Mouse (Mus musculus): Measurements from ENCODE around the gene Gclc. TPM values are rescaled to one million over a fixed set of nuclear protein-coding genes. Genes with fewer than 3 reads are reported as not detected.

Gene Gclc
- polyA plus RNA-seq, 1 experiment from 2014 or later = 24.5 TPM

- Histone ChIP-seq H3K4me1 (ENCODE audit: control insufficient read depth, insufficient read depth, low read length) (no peaks in the 10 kb centered on the region), H3K9ac (replicated peaks; ENCODE audit: low read length) (no peak overlapping the region), H3K4me2 (ENCODE audit: low read length) (no peak overlapping the region), H3K27me3 (ENCODE audit: control insufficient read depth, insufficient read depth, low read length) (no peaks in the 10 kb centered on the region), H3K4me3 (replicated peaks; ENCODE audit: low read depth, low read length) (no peak overlapping the region), H3K27ac (replicated peaks; ENCODE audit: low read depth, low read length) (no peak overlapping the region), H3K9me3 (ENCODE audit: control insufficient read depth, low read length) (no peaks in the 10 kb centered on the region), H3K36me3 (ENCODE audit: control insufficient read depth, insufficient read depth, low read length) (peaks cover 50% of the 10 kb centered on the region)
- ATAC-seq (ENCODE audit: low FRiP score, low TSS enrichment) (no peak), DNase-seq (no peak)
- 84% methylated on average over 13 of the region's 13 CpGs for WGBS
Observed at GRCm38 (mm10) chr9:77783006-77783405, 28.7 kb downstream of the Gclc start.

- ATAC-seq (ENCODE audit: low FRiP score, low TSS enrichment) (no peak), DNase-seq (no peak)
- Histone ChIP-seq H3K27me3 (ENCODE audit: control insufficient read depth, insufficient read depth, low read length) (no peaks in the 10 kb centered on the region), H3K4me2 (ENCODE audit: low read length) (no peak overlapping the region), H3K27ac (replicated peaks; ENCODE audit: low read depth, low read length) (no peak overlapping the region), H3K4me3 (replicated peaks; ENCODE audit: low read depth, low read length) (no peak overlapping the region), H3K9me3 (ENCODE audit: control insufficient read depth, low read length) (no peaks in the 10 kb centered on the region), H3K36me3 (ENCODE audit: control insufficient read depth, insufficient read depth, low read length) (peaks cover 47% of the 10 kb centered on the region), H3K4me1 (ENCODE audit: control insufficient read depth, insufficient read depth, low read length) (no peaks in the 10 kb centered on the region), H3K9ac (replicated peaks; ENCODE audit: low read length) (no peak overlapping the region)
- WGBS = 92% methylated on average over 8 of the region's 8 CpGs
Observed at GRCm38 (mm10) chr9:77785466-77785865, 31.1 kb downstream of the Gclc start.

- H3K27me3 ChIP-seq (ENCODE audit: control insufficient read depth, insufficient read depth, low read length) = no peaks in the 10 kb centered on the region
- no peak overlapping the region for H3K4me3 ChIP-seq (replicated peaks; ENCODE audit: low read depth, low read length)
- H3K9me3 ChIP-seq (ENCODE audit: control insufficient read depth, low read length) = no peaks in the 10 kb centered on the region
- no peak overlapping the region for H3K27ac ChIP-seq (replicated peaks; ENCODE audit: low read depth, low read length)
- H3K36me3 ChIP-seq (ENCODE audit: control insufficient read depth, insufficient read depth, low read length) = peaks cover 55% of the 10 kb centered on the region
- 92% methylated on average over 7 of the region's 7 CpGs for WGBS
- no peaks in the 10 kb centered on the region for H3K4me1 ChIP-seq (ENCODE audit: control insufficient read depth, insufficient read depth, low read length)
- DNase-seq (no peak), ATAC-seq (ENCODE audit: low FRiP score, low TSS enrichment) (no peak)
- no peak overlapping the region for H3K9ac ChIP-seq (replicated peaks; ENCODE audit: low read length)
- no peak overlapping the region for H3K4me2 ChIP-seq (ENCODE audit: low read length)
Observed at GRCm38 (mm10) chr9:77787936-77788335, 33.6 kb downstream of the Gclc start.

- H3K36me3 ChIP-seq (ENCODE audit: control insufficient read depth, insufficient read depth, low read length) = peaks cover 63% of the 10 kb centered on the region
- no peak overlapping the region for H3K4me2 ChIP-seq (ENCODE audit: low read length)
- DNase-seq = peak; percentile 86
- H3K27me3 ChIP-seq (ENCODE audit: control insufficient read depth, insufficient read depth, low read length) = no peaks in the 10 kb centered on the region
- no peaks in the 10 kb centered on the region for H3K4me1 ChIP-seq (ENCODE audit: control insufficient read depth, insufficient read depth, low read length)
- no peak overlapping the region for H3K4me3 ChIP-seq (replicated peaks; ENCODE audit: low read depth, low read length)
- H3K9ac ChIP-seq (replicated peaks; ENCODE audit: low read length) = no peak overlapping the region
- WGBS = 59% methylated on average over 12 of the region's 12 CpGs
- peak overlapping the region; percentile 49; the same call in 1 of the 2 replicates for H3K27ac ChIP-seq (replicated peaks; ENCODE audit: low read depth, low read length)
- peak; percentile 88 for ATAC-seq (ENCODE audit: low FRiP score, low TSS enrichment)
- no peaks in the 10 kb centered on the region for H3K9me3 ChIP-seq (ENCODE audit: control insufficient read depth, low read length)
Observed at GRCm38 (mm10) chr9:77789615-77790348, 35.4 kb downstream of the Gclc start.

- no peaks in the 10 kb centered on the region for H3K9me3 ChIP-seq (ENCODE audit: control insufficient read depth, low read length)
- ATAC-seq (ENCODE audit: low FRiP score, low TSS enrichment) (no peak), DNase-seq (peak; percentile 39)
- no peak overlapping the region for H3K4me3 ChIP-seq (replicated peaks; ENCODE audit: low read depth, low read length)
- H3K4me2 ChIP-seq (ENCODE audit: low read length) = no peak overlapping the region
- no peak overlapping the region for H3K27ac ChIP-seq (replicated peaks; ENCODE audit: low read depth, low read length)
- H3K9ac ChIP-seq (replicated peaks; ENCODE audit: low read length) = no peak overlapping the region
- 26% methylated on average over 3 of the region's 3 CpGs for WGBS
- H3K36me3 ChIP-seq (ENCODE audit: control insufficient read depth, insufficient read depth, low read length) = peaks cover 27% of the 10 kb centered on the region
- H3K27me3 ChIP-seq (ENCODE audit: control insufficient read depth, insufficient read depth, low read length) = no peaks in the 10 kb centered on the region
- H3K4me1 ChIP-seq (ENCODE audit: control insufficient read depth, insufficient read depth, low read length) = no peaks in the 10 kb centered on the region
Observed at GRCm38 (mm10) chr9:77793838-77794237, 39.5 kb downstream of the Gclc start.

- Histone ChIP-seq H3K9me3 (ENCODE audit: control insufficient read depth, low read length) (no peaks in the 10 kb centered on the region), H3K36me3 (ENCODE audit: control insufficient read depth, insufficient read depth, low read length) (no peaks in the 10 kb centered on the region), H3K4me3 (replicated peaks; ENCODE audit: low read depth, low read length) (no peak overlapping the region), H3K9ac (replicated peaks; ENCODE audit: low read length) (no peak overlapping the region), H3K4me1 (ENCODE audit: control insufficient read depth, insufficient read depth, low read length) (no peaks in the 10 kb centered on the region), H3K27me3 (ENCODE audit: control insufficient read depth, insufficient read depth, low read length) (no peaks in the 10 kb centered on the region), H3K27ac (replicated peaks; ENCODE audit: low read depth, low read length) (no peak overlapping the region), H3K4me2 (ENCODE audit: low read length) (no peak overlapping the region)
- ATAC-seq (ENCODE audit: low FRiP score, low TSS enrichment) = no peak
- WGBS = 64% methylated on average over 7 of the region's 7 CpGs
- DNase-seq = peak; percentile 65
Observed at GRCm38 (mm10) chr9:77802461-77802860, 48.1 kb downstream of the Gclc start.

GRCm38 (mm10) chr9:77806426-77806825 is 52.1 kb downstream of the Gclc start:
- H3K4me3 ChIP-seq (replicated peaks; ENCODE audit: low read depth, low read length) = no peak overlapping the region
- no peak; the same call in 1 of the 2 replicates for ATAC-seq (ENCODE audit: low FRiP score, low TSS enrichment)
- no peak overlapping the region for H3K27ac ChIP-seq (replicated peaks; ENCODE audit: low read depth, low read length)

GRCm38 (mm10) chr9:77806842-77807668 is 52.7 kb downstream of the Gclc start:
- Histone ChIP-seq H3K27ac (replicated peaks; ENCODE audit: low read depth, low read length) (no peak overlapping the region), H3K9me3 (ENCODE audit: control insufficient read depth, low read length) (no peaks in the 10 kb centered on the region), H3K9ac (replicated peaks; ENCODE audit: low read length) (peak overlapping the region; percentile 13; the same call in 1 of the 2 replicates), H3K4me2 (ENCODE audit: low read length) (peak overlapping the region; percentile 41), H3K27me3 (ENCODE audit: control insufficient read depth, insufficient read depth, low read length) (no peaks in the 10 kb centered on the region), H3K4me3 (replicated peaks; ENCODE audit: low read depth, low read length) (no peak overlapping the region), H3K4me1 (ENCODE audit: control insufficient read depth, insufficient read depth, low read length) (no peaks in the 10 kb centered on the region), H3K36me3 (ENCODE audit: control insufficient read depth, insufficient read depth, low read length) (no peaks in the 10 kb centered on the region)
- ATAC-seq (ENCODE audit: low FRiP score, low TSS enrichment) (peak; percentile 83), DNase-seq (peak; percentile 93)
- 21% methylated on average over 12 of the region's 12 CpGs for WGBS

More at GRCm38 (mm10) chr9:77806426-77806825, 52.1 kb downstream of the Gclc start:
- no peak for DNase-seq
- 48% methylated on average over 3 of the region's 3 CpGs for WGBS
- H3K4me2 ChIP-seq (ENCODE audit: low read length) = peak overlapping the region; percentile 41
- no peaks in the 10 kb centered on the region for H3K9me3 ChIP-seq (ENCODE audit: control insufficient read depth, low read length)
- H3K4me1 ChIP-seq (ENCODE audit: control insufficient read depth, insufficient read depth, low read length) = no peaks in the 10 kb centered on the region
- peak overlapping the region; percentile 13; the same call in 1 of the 2 replicates for H3K9ac ChIP-seq (replicated peaks; ENCODE audit: low read length)
- H3K36me3 ChIP-seq (ENCODE audit: control insufficient read depth, insufficient read depth, low read length) = no peaks in the 10 kb centered on the region
- H3K27me3 ChIP-seq (ENCODE audit: control insufficient read depth, insufficient read depth, low read length) = no peaks in the 10 kb centered on the region

All from midbrain, embryonic 14.5 days (tissue).